Mouse (Mus musculus): Measurements from ENCODE around the gene Dennd1a. TPM values are rescaled to one million over a fixed set of nuclear protein-coding genes. Genes with fewer than 3 reads are reported as not detected.

The Dennd1a gene
- polyA plus RNA-seq, 1 experiment from 2014 or later = 16.4 TPM

DNA sequence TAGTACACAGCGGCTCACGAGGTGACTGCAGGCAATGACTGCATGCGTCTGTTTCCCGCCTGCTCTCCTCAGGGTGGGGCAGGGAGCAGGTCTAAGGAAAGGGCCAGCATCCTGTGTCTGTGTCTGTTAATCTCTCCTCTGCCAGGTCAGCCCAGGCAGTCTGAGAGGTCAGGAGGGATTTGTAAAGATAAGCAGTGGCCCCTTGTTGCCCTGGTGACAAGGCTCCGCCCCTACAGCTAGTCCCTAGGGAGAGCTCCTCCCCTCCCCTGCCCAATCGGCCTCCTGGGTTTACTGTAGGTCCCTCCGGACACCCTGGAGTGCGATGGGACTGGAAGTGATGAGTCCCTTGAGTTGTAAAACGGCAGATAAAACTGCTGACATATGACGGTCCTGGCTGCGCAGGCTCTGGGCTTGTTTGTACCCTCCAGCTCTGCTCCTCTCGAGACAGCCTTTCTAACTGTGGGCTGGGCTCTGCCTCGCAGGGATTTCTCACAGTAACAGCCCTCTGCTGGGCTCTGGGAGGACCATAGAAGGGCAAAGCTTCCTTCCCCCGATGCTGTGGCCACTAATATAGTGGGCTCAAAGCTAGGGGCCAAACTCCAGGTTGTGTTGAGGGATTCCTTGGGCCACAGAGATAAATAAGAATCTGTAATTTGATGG is 506.8 kb downstream of the Dennd1a start:
- under 1% methylated on average over 14 of the region's 14 CpGs for WGBS
- H3K4me3 ChIP-seq = peak overlapping the region; percentile 20
- H3K4me1 ChIP-seq = peaks cover 70% of the 10 kb centered on the region
- no peaks in the 10 kb centered on the region for H3K9me3 ChIP-seq (replicated peaks)
- peaks cover 8% of the 10 kb centered on the region for H3K27me3 ChIP-seq
- H3K36me3 ChIP-seq = peaks cover 11% of the 10 kb centered on the region; the same call in 1 of the 2 replicates
- peak overlapping the region; percentile 32; the same call in 1 of the 2 replicates for H3K9ac ChIP-seq
- peak overlapping the region; percentile 50 for H3K4me2 ChIP-seq (replicated peaks)
- peak overlapping the region; percentile 67 for H3K27ac ChIP-seq
- peak; percentile 12; the same call in 1 of the 2 replicates for ATAC-seq (ENCODE audit: low FRiP score)

DNA sequence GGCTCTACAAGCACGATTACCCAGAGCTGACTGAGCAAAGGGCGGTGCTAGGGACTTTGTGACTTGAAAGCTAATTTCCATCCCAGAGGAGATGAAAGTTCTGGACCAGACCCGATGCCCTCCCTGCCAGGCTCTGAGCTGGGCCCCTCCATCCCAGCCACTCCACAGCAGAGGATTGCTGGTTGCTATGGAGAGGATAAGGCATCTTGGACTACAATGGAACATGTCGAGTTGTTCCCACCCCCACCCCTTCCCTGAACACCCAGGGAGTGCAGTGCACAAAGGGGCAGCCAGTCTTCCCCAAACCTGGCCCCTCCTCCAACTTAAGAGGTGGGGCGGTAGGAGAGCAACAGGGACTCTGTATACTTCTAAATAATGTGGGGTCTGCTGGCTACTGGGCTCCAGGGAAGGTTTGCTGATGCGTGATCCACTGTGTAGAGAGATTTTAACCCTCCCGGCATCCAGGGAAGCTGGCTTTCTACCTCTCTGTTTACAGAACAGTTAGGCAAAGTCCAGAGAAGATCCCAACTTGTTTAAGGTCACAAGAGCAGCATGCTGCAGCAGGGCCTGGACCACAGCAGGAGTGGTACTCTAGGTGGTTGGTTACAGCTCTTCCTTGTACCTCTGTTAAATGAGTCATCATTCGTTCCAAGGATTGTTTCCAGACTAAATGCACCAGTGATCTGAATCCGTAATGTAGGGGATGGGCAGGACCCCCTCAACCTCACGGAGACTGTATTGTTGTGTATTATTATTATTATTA is 509.1 kb downstream of the Dennd1a start:
- Histone ChIP-seq H3K4me1 (peaks cover 70% of the 10 kb centered on the region), H3K9ac (no peak overlapping the region), H3K4me3 (peak overlapping the region; percentile 44), H3K36me3 (no peaks in the 10 kb centered on the region), H3K27ac (peak overlapping the region; percentile 77), H3K27me3 (peaks cover 10% of the 10 kb centered on the region), H3K4me2 (replicated peaks) (peak overlapping the region; percentile 58), H3K9me3 (replicated peaks) (no peaks in the 10 kb centered on the region)
- 16% methylated on average over 10 of the region's 10 CpGs for WGBS
- peak; percentile 80 for ATAC-seq (ENCODE audit: low FRiP score)

DNA sequence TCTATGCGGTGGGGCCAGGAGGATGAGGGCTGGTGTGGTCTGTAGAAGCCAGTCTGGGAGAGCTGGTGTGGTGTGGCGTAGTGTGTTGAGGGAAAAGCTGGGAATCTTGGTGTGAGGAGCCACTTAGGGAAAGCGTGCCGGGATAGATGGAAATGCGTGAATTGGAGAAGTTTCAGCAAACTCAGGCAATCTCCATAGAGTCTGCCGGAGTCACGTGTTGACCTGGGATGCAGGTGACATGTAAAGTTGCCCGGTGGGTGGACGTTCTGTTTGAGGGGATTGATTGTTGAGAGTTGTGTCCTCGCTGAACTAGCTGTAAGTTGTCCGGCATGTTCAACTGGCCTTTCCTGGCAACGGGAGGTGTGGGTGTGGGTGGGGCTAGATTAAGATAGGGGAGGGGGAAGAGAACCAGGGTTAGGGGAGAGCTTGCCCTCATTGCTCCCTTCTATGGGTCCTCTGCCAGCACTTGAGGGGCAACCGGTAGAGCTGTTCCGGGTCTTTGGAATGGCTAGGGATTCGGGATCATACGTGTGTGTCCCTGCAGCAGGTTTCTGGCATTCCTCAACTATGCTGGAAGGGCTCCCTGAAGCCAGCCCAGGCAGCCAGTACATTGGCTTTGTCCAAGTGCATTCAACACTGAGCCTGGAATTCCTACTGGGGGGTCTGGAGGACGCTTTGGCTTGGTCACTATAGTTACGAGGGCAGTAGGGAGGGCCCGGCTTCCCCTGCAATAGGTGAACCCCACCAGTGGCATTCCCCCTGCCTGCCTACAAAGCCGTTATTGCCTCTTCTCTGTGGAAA is 510.4 kb downstream of the Dennd1a start:
- ATAC-seq (ENCODE audit: low FRiP score) = no peak
- Histone ChIP-seq H3K9me3 (replicated peaks) (no peaks in the 10 kb centered on the region), H3K4me1 (peaks cover 65% of the 10 kb centered on the region), H3K9ac (peak overlapping the region; percentile 70), H3K27ac (peak overlapping the region; percentile 77), H3K4me2 (replicated peaks) (peak overlapping the region; percentile 58), H3K4me3 (peak overlapping the region; percentile 44), H3K27me3 (peaks cover 11% of the 10 kb centered on the region), H3K36me3 (no peaks in the 10 kb centered on the region)
- 7% methylated on average over 20 of the region's 20 CpGs for WGBS

DNA sequence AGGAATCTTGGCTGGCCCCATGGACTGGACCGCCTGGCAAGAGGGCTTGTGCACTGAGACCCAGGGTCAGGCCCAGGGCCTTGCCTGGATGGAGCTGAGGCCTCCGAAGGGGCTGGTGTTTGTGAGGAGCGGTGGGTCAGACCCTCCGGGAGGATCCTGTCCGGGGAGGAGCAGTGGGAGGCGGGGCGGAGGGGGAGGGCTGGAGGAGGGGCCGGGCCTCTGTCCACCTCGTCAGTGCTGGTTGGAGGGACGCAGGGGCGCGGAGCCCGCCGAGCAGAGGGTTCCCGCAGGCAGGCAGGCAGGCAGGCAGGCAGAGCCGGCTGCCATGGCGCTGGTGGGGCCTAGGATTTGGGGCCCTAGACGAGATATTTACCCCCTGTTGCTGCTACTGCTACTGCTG is 511.2 kb downstream of the Dennd1a start, which contains the start of gene Crb2:
TSS of gene Crb2 (plus strand) at position 234 of the 400 bp plus-strand sequence.
- Histone ChIP-seq H3K4me1 (peaks cover 63% of the 10 kb centered on the region), H3K27ac (peak within 1 kb of the TSS; percentile 77), H3K27me3 (peaks cover 12% of the 10 kb centered on the region), H3K9ac (peak within 1 kb of the TSS; percentile 70), H3K9me3 (replicated peaks) (no peaks in the 10 kb centered on the region), H3K4me2 (replicated peaks) (peak within 1 kb of the TSS; percentile 58), H3K4me3 (peak within 1 kb of the TSS; percentile 44), H3K36me3 (no peaks in the 10 kb centered on the region)
- peak; percentile 9; the same call in 1 of the 2 replicates for ATAC-seq (ENCODE audit: low FRiP score)
- WGBS = 2% methylated on average over 16 of the region's 18 CpGs

DNA sequence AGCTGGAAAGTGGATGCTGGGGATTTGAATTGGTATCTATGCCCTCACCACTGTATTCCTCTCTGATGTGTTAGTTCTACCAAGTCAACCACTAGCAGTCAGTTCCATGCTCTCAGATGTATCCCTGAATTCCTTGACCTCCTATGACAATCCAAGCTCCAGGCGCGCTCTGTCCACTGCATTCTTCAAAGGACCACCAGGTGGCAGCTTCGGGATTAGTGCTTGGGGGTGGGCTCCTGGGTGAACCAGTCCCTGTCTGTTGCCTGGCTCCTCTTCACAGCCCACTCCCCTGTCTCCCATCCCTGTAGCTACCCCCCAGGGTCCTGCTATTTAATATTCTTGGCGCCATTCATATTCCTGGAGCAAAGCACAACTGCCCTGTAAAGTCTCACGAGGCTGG is 512.6 kb downstream of the Dennd1a start:
- H3K9me3 ChIP-seq (replicated peaks) = no peaks in the 10 kb centered on the region
- peaks cover 50% of the 10 kb centered on the region for H3K4me1 ChIP-seq
- H3K36me3 ChIP-seq = no peaks in the 10 kb centered on the region
- WGBS = 4% methylated on average over 5 of the region's 5 CpGs
- H3K4me2 ChIP-seq (replicated peaks) = no peak overlapping the region
- ATAC-seq (ENCODE audit: low FRiP score) = no peak
- no peak overlapping the region for H3K9ac ChIP-seq
- peaks cover 14% of the 10 kb centered on the region for H3K27me3 ChIP-seq
- no peak overlapping the region for H3K27ac ChIP-seq
- H3K4me3 ChIP-seq = no peak overlapping the region

DNA sequence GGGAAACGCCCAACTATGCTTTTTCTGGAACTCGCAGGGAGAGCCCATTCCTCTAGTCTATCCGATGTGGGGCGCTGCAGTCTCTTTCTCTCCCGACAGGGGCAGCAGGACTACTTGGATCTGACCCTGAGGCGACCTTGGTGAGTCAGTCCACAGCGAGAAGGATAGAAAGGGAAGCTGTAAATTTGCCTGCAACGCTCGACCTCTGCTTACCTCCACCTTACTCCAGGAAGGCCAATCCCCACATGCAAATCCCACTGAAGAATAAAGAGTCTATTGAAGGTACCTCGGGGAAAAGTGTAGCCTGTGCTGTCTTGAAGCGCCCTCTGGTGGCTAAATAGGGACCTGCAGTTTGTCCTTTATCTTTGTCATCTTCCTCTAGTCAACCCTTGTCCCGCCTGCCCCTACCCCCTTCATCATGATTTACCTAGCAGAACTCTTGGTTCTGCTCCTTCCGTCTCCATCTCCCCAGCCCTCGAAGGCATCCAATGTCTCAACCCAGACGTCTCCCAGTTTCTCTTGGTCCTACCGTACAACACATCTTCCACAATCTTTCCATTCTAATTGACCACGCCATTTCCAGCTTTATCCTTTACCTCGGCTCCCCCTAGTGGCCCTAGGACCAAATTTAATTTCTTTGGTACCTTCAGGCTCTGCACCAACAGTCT is 515.4 kb downstream of the Dennd1a start:
- peak overlapping the region; percentile 51 for H3K4me2 ChIP-seq (replicated peaks)
- H3K36me3 ChIP-seq = no peaks in the 10 kb centered on the region
- H3K27me3 ChIP-seq = peaks cover 6% of the 10 kb centered on the region; the same call in 1 of the 2 replicates
- peaks cover 45% of the 10 kb centered on the region for H3K4me1 ChIP-seq
- ATAC-seq (ENCODE audit: low FRiP score) = peak; percentile 51
- 0 out of 2 replicates have a peak overlapping the region, but pooled peaks have one; percentile 42 for H3K9ac ChIP-seq
- H3K9me3 ChIP-seq (replicated peaks) = no peaks in the 10 kb centered on the region
- peak overlapping the region; percentile 32 for H3K4me3 ChIP-seq
- no peak overlapping the region for H3K27ac ChIP-seq
- WGBS = under 1% methylated on average over 18 of the region's 18 CpGs

DNA sequence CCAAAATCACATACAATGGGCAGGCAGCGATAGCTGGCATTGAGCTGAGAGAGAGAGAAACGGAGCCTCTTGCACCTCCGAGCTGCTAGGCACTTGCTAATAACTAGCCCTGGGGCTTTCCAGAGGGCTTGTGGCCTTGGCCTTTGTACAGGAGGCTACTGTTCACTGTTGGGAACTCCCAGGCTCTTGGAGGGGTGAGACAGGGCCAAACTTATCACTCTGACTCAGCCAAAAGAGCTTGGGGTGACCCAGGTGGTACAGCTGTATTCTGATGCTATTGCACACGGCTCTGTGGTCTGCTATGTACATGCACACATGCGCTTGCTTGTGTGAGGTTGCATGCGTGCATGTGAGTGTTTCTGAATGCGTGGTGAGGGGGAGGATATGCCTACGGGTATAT is 517.4 kb downstream of the Dennd1a start:
- Histone ChIP-seq H3K9ac (no peak overlapping the region), H3K27me3 (peaks cover 6% of the 10 kb centered on the region; the same call in 1 of the 2 replicates), H3K9me3 (replicated peaks) (no peaks in the 10 kb centered on the region), H3K4me3 (no peak overlapping the region), H3K4me1 (peaks cover 48% of the 10 kb centered on the region), H3K4me2 (replicated peaks) (no peak overlapping the region), H3K27ac (no peak overlapping the region), H3K36me3 (no peaks in the 10 kb centered on the region)
- 90% methylated on average over 8 of the region's 8 CpGs for WGBS
- no peak for ATAC-seq (ENCODE audit: low FRiP score)

DNA sequence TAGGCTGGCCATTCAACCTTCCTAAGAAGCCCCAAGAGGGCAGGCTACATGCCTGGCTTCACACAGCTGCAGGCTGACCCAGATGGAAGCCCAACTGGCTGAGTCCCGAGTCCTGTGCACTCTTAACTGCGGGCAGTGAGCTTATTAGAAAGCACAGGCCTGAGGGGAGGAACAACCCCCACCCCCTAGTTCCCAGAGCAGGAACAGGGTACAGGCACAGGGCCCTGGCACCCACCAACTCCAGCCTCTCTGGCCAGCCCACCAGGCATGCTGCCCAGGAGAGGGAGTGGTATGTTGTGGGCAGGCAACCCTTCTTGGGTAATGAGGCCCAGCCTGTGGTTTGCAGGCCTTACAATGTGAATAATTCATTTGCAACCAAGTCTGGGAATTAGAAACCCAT is 518.3 kb downstream of the Dennd1a start:
- H3K4me1 ChIP-seq = peaks cover 48% of the 10 kb centered on the region
- no peaks in the 10 kb centered on the region for H3K9me3 ChIP-seq (replicated peaks)
- H3K36me3 ChIP-seq = no peaks in the 10 kb centered on the region
- peaks cover 6% of the 10 kb centered on the region; the same call in 1 of the 2 replicates for H3K27me3 ChIP-seq
- no peak overlapping the region for H3K4me2 ChIP-seq (replicated peaks)
- H3K4me3 ChIP-seq = no peak overlapping the region
- no peak overlapping the region for H3K27ac ChIP-seq
- H3K9ac ChIP-seq = no peak overlapping the region
- 44% methylated on average over 2 of the region's 2 CpGs for WGBS
- no peak for ATAC-seq (ENCODE audit: low FRiP score)

DNA sequence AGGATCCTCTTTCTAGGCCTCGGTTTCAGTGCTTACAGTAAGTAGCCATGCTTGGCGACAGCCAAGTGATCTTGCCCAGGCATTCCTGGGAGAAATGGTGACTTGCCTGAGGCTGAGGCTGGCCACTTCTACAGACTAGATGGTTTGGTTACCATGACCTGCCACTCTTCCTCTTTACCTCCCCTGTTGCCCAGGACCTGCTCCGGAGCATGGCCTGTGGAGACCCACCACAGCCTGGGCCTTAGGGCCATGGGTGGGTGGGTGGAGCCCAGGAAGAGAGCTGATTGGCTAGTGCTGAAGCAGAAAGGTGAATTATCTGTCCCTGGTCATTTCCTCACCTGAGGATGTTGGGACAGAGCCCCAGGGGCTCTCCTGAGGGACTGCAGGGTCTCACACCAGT is 519.5 kb downstream of the Dennd1a start:
- H3K27ac ChIP-seq = peak overlapping the region; percentile 17; the same call in 1 of the 2 replicates
- no peaks in the 10 kb centered on the region for H3K9me3 ChIP-seq (replicated peaks)
- H3K4me3 ChIP-seq = no peak overlapping the region
- ATAC-seq (ENCODE audit: low FRiP score) = no peak
- WGBS = 53% methylated on average over 3 of the region's 3 CpGs
- peaks cover 48% of the 10 kb centered on the region for H3K4me1 ChIP-seq
- no peaks in the 10 kb centered on the region for H3K36me3 ChIP-seq
- H3K27me3 ChIP-seq = peaks cover 3% of the 10 kb centered on the region; the same call in 1 of the 2 replicates
- no peak overlapping the region for H3K4me2 ChIP-seq (replicated peaks)
- H3K9ac ChIP-seq = no peak overlapping the region

DNA sequence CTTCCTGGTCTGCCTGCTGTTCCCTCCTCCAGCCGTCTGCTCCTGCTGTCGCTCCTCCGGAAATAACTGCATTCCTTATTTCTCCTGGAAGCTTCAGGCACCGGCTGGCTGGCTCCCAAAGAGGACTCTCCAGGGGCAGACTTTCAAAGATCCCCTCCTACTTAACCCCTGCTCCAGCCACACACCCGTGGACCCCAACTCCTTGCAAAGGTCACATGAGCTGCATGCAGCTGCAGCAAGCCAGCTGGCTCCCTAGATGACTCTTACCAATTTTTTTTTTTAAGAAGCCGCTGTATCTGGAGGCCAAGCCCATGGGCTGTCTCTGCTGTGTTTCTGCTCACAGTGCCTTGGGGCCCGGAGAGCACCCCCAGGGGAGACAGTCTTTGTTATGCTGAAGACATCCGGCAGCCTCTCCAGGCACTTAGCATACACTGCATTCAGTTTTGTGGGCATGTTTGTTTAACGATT is 520.1 kb downstream of the Dennd1a start:
- ATAC-seq (ENCODE audit: low FRiP score) = no peak

DNA sequence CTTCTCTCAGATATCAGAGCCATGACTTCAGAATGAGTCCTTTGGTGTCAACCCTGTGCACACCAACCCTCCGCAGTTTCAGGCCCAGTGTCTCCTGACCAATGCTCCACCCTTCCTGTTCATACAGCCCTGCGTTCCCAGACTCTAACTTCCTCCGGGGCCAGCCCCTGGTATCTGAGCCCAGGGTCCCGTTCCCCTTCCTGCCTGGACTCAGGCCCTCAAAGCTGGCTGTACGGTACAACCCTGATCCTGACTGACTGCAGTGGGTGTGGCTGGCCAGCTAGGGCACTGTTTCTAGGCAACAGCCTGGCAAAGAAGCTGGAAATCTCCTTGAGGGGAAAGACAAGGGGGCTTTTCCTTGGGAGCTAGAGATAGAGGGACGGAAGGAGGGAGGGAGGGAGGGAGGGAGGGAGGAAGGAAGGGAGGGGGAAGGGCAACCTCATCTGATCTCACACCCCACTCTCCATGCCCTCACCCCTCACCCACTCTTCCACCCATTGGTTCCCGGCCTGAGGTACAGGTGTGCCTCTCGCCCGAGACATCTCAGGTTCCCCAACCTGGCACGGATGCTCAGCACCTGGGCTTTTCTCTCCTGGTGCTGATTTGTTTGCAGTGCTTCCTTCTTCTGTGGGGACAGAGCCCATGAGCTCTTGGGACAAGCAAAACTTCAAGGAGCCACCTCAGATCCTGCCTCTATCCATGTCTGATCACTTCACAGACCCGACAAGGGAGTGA is 521.0 kb downstream of the Dennd1a start:
- 41% methylated on average over 10 of the region's 11 CpGs for WGBS
- Histone ChIP-seq H3K4me1 (peaks cover 47% of the 10 kb centered on the region), H3K4me3 (no peak overlapping the region), H3K9me3 (replicated peaks) (no peaks in the 10 kb centered on the region), H3K4me2 (replicated peaks) (no peak overlapping the region), H3K27ac (no peak overlapping the region), H3K9ac (no peak overlapping the region), H3K36me3 (no peaks in the 10 kb centered on the region), H3K27me3 (peaks cover 3% of the 10 kb centered on the region; the same call in 1 of the 2 replicates)
- ATAC-seq (ENCODE audit: low FRiP score) = peak; percentile 11; the same call in 1 of the 2 replicates

More for the DNA sequence above, 520.1 kb downstream of the Dennd1a start:
- H3K36me3 ChIP-seq = no peaks in the 10 kb centered on the region
- H3K4me2 ChIP-seq (replicated peaks) = no peak overlapping the region; the same call in 1 of the 2 replicates
- no peak overlapping the region for H3K4me3 ChIP-seq
- H3K4me1 ChIP-seq = peaks cover 51% of the 10 kb centered on the region
- H3K9me3 ChIP-seq (replicated peaks) = no peaks in the 10 kb centered on the region
- H3K9ac ChIP-seq = no peak overlapping the region
- 6% methylated on average over 9 of the region's 9 CpGs for WGBS
- peak overlapping the region; percentile 35; the same call in 1 of the 2 replicates for H3K27ac ChIP-seq
- peaks cover 3% of the 10 kb centered on the region; the same call in 1 of the 2 replicates for H3K27me3 ChIP-seq
